Mouse (Mus musculus) lung, adult 18-20 months (tissue): ENCODE results near the gene Gsdma2.
"Not testable (repeated sequence)": the region's sequence is repeated elsewhere in the genome, so short reads cannot be mapped to it uniquely, and the experiment has no call there.

ENCODE experiments used
- DNase-seq, 2 experiments: peaks; one replicate each; pipeline ENCODE4 v3.0.0; 2022; ENCODE audit warnings: mixed read lengths in 2 of 2

The Gsdma2 gene

DNA sequence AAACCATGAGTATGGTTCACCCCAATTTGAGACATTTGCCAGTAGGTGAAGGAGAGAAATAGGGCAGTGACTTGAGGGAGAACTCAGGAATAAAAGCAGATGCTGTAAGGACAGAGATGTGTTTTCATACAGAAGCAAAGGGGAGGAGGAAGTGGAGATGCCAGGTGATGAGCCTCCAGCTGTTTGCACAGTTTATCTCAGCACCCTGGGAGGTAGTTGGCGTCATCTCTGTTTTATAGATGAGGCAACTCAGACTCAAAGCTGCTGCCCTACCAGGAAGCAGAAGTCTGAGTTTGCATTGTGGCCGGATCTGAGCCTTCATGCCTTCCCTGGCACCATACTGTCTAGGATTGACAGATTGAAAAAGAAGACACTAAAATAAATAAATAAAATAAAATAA, 22.4 kb downstream of the Gsdma2 start:
- DNase-seq = no peak

- DNase-seq = no peak
These were observed 24.8 kb downstream of the Gsdma2 start for GRCm38 (mm10) chr11:98671284-98671815.

- no peak for DNase-seq
These were observed 25.3 kb downstream of the Gsdma2 start for GRCm38 (mm10) chr11:98671857-98672256.

GRCm38 (mm10) chr11:98672482-98672881, 25.9 kb downstream of the Gsdma2 start:
- DNase-seq = no peak

- DNase-seq = peak; percentile 28 to 54
These were observed 26.6 kb downstream of the Gsdma2 start for GRCm38 (mm10) chr11:98673136-98673535.

GRCm38 (mm10) chr11:98675829-98676363, 29.3 kb downstream of the Gsdma2 start:
- no peak for DNase-seq

- DNase-seq = no peak
These were observed 33.5 kb downstream of the Gsdma2 start for GRCm38 (mm10) chr11:98680023-98680422.

DNA sequence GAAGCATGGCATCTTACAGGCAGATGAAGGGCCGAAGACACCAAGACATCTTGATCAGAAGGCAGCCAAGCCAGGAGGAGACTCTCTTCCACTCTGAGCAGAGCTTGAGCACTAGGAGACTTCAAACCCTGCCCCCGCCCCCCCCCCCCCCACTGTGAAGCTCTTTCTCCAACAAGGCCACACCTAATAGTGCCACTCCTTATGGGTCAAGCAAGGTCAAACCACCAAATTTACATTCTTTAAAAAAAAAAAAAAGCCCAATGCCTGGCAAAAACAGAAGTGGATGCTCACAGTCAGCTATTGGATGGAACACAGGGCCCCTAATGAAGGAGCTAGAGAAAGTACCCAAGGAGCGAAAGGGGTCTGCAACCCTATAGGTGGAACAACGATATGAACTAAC, 34.0 kb downstream of the Gsdma2 start:
- not testable (repeated sequence) for DNase-seq

GRCm38 (mm10) chr11:98681186-98681585, 34.6 kb downstream of the Gsdma2 start:
- no peak for DNase-seq

DNA sequence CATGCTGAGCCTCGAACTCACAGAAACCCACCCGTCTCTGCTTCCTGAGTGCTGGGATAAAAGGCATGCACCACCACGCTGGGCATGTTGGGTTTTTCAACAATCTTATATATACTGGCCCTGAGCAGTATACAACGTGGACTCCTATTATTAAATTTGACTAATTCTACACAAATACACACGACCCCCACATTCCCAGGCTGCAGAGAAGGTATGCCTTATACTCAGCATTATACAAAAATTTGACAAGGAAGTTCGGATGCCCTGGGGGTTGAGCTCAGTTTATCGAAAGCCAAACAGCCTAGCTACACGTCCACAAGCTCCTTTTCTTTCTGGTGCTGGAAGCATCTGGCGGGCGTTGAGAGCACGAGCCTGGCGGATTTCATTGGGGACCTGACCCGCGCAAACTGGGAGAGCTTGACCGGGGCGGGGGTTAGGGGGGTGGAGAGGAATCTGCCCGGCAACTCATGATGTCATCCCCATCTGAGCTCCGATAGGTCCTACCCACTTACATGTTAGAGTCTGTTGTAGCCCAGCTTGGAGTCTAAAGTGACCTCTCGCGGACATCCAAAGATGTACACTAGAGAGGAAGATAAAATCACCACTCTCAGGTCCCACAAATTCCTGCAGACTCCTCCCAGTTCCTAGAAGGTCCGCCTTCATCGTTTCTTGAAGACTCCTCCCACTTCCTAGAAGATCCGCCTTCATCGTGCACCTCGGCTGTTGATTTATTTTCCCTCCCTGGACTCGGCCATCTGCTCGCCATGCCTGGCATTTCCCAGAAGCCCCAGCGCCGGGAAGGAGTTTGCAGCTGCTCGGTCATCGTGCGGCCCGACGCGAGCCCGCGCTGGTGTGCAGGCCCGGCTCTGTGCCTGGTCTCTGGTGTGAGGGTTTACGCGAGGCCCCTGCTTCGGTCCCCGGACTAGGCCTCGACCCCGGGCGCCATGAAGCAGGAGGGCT, 35.5 kb downstream of the Gsdma2 start, which contains the start of gene Psmd3:
Gene Psmd3, plus strand, starts transcription at position 769 of the 960 bp plus-strand sequence.
- DNase-seq = peak; percentile 96 to 97

DNA sequence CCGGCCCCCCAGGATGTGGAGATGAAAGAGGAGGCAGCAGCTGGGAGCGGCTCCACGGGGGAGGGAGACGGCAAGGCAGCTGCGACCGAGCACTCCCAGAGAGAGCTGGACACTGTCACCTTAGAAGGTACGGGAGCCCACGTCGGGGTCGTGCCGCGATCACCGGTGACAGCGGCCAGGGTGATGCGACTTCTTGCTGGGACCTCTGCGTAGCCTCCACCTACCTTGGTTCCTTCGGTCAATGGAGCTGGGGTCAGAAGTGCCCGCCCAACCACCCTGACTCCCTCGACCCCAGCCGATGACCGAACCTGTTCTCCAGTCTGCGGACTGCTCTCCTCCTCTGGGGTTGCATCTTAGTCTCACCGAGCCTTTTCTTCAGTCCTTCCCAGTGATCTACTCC, 36.3 kb downstream of the Gsdma2 start:
- no peak for DNase-seq

DNA sequence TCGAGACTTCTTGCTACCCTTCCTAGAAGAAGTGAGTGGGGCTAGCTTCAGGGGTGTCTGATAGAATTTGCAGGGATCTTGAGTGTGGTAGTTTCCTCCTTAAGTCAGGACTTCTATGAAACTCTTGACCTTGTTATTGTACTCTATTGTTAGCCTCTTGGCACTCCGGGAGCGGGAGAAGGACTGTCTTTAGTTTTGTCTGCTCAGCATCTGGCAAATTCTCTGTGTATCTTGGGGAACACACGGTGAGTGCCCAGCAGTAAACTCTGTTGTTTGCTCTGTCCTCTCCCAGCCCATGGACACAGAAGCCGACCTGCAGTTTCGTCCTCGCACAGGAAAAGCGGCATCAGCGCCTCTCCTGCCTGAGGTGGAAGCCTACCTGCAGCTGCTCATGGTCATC, 39.1 kb downstream of the Gsdma2 start:
- no peak for DNase-seq

DNA sequence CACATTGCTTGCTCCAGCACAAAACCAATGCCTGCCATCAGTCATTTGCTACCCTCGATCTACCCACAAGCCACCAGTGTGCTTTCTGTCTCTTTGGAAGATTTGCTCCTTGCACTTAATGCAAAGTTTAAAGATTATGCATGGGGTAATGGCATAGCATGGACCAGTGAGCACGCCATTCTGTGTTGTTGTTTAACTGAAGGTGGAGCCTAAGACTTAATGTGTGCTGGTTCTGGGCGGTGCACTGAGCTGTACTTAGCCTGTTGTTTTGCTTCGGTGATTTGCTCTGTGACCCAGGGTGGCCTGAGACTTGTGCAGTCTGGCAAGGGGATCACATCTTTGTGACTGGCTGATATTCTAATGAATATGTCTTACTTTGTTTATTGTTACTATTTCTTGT, 40.4 kb downstream of the Gsdma2 start:
- DNase-seq = no peak

- no peak for DNase-seq
These were observed 41.5 kb downstream of the Gsdma2 start for GRCm38 (mm10) chr11:98688009-98688408.

DNA sequence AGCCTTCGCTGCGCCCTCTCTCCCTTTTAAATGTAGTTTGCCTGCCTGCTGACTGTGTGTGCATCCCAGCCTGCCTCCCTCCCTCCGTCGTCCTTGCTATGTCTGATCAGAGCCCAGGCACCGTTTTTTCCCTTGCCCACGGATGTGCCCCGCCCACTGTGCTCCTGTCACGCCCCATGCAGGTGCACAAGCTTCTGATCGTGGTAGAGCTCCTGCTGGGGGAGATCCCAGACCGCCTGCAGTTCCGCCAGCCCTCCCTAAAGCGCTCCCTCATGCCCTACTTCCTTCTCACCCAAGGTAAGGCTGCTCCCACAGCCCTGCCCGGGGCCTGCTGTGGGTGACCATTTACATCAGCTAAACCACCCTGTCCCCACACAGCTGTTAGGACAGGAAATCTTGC, 46.6 kb downstream of the Gsdma2 start:
- DNase-seq = no peak

GRCm38 (mm10) chr11:98693746-98694145, 47.2 kb downstream of the Gsdma2 start:
- DNase-seq = no peak

DNA sequence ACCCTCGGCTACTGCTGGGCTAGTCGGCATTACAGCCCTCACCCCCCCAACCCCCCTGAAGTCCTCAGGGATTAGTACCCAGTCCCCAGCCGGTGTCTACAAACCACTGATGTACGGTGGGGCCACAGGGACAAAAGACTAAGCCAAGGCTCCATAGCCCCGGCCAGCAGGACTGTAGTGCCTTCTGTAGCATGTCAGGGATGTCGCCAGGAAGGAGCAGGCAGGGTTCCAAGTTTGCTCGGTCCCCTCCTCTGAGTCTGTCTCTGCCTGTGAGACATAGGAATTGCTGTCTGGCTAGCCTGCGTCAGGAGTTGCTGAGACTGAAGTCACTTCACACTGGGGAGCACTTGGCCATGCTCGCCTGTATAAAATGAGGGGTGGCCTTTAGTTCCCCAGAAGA, 47.7 kb downstream of the Gsdma2 start:
- no peak for DNase-seq

DNA sequence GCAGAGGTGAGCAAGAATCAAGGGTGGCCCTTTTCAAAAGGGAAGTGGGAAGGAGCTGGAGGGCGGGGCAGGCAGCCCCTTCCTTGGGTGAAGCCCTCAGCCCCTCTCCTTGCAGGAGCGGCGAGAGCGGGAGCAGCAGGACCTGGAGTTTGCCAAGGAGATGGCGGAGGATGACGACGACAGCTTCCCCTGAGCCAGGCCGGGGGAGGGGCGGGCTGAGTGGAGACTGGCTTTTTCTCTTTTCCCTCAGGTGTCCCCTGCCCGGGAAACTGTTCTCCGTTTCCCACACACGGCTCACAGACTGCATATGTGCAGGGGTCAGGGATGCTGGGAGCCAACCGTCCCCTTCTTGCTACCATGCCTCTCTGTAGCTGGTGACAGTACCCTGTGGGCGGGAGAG, 48.8 kb downstream of the Gsdma2 start:
- DNase-seq = no peak

DNA sequence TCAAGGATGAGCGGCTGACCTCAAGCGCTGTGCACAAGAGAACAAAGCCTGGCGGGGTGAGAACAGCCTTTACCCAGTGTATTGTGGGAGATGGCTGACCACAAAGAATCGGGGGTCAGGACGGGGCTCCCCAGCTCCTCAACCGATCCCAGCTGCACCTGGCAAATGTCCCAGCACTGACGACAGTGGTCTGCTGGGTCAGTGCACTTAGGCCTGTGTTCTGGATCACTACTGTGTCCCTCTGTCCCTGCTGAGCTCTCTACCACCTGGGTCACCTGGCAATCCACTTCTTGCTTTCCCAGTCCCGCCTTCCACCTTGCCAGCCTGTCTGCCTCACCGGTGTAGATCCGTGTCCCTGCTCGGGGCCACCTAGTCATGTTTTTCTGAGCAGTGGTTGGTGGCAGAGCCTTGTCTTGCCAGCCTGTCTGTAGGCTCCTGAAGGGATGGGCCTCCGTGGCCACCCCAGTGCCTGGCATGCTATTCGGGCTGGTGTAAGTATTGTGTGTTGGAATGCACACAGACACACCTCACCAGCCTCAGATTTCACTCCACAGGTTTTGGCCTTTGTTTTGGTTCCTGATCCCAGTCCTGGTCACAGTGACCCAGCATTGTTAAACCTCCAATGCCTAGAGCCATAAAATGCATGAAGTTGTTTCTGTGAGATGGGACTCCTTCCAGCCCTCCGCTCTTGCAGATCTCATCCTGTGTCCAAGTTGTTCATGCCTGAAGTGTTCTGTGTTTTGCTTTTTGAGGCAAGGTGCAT, 50.1 kb downstream of the Gsdma2 start:
- peak in 1 of 2 experiments; percentile 55 for DNase-seq

GRCm38 (mm10) chr11:98697225-98697624, 50.7 kb downstream of the Gsdma2 start:
- DNase-seq = no peak

GRCm38 (mm10) chr11:98698849-98699640, 52.5 kb downstream of the Gsdma2 start:
- DNase-seq = no peak

DNA sequence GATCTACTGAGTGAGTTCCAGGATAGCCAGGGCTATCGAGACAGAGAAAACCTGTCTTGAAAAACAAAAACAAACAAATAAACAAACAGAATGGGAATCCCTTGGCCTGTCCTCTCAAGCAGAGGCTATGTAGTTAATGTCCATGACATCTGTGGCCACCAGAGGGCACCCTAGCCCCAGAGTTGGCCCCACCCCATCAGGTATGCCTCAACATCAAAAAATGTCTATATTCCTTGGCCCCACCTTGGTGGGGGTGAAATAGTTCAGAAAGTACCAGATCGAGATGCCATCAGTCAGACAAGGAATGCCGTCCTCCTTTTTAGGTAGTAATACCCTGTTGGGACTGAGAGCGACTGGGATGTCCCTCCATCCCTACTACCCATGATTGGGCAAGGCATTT, 53.4 kb downstream of the Gsdma2 start:
- peak; percentile 80 to 81 for DNase-seq
